Mouse (Mus musculus) embryonic facial prominence, embryonic 10.5 days (tissue): ENCODE data around the gene Lyrm1. TPM values are rescaled to one million over a fixed set of nuclear protein-coding genes. Genes with fewer than 3 reads are reported as not detected.

Experiments used
- DNase-seq: peaks from one replicate; pipeline ENCODE4 v3.0.0-alpha.2; 2017; ENCODE audit warnings: low spot score
- H3K27ac ChIP-seq: fragments of 300-500 bp; sonication (generic); replicated peaks from 2 replicates; pipeline ENCODE4 v1.5.1; 2016; ENCODE audit warnings: mild to moderate bottlenecking
- H3K27me3 ChIP-seq: fragments of 300-500 bp; sonication (generic); replicated peaks from 2 replicates; pipeline ENCODE4 v1.6.1; 2016; ENCODE audit warnings: low read depth, mild to moderate bottlenecking; ENCODE audit not compliant: poor library complexity, severe bottlenecking
- H3K36me3 ChIP-seq: fragments of 300-500 bp; sonication (generic); replicated peaks from 2 replicates; pipeline ENCODE4 v1.6.1; 2016; ENCODE audit warnings: mild to moderate bottlenecking, moderate library complexity
- H3K4me1 ChIP-seq: fragments of 300-500 bp; sonication (generic); 2 replicates; pipeline ENCODE4 v1.6.1; 2016
- H3K4me3 ChIP-seq: fragments of 300-500 bp; sonication (generic); 2 replicates; pipeline ENCODE4 v1.5.1; 2016; ENCODE audit warnings: mild to moderate bottlenecking, moderate library complexity
- H3K9me3 ChIP-seq: fragments of 300-500 bp; sonication (generic); 2 replicates; pipeline ENCODE4 v1.6.1; 2016; ENCODE audit warnings: mild to moderate bottlenecking
- WGBS: fragments of 180-500 bp; shearing (Covaris S2); methylation state at CpG from one replicate; pipeline ENCODE4 v1.1.7; 2016; 5-methylcytosine and 5-hydroxymethylcytosine counted together
- polyA plus RNA-seq: library from polyadenylated mRNA; unstranded; fragments of >200 nt; fragmentation: Nextera tagmentation; extraction: Ambion mirVana; gene quantifications from 2 replicates; pipeline ENCODE4 v1.2.1, GENCODE M21; 2016

Gene Lyrm1
- polyA plus RNA-seq, 1 experiment from 2014 or later = 8.0 TPM

- WGBS = 92% methylated on average over 8 of the region's 8 CpGs
These were observed 2.0 kb downstream of the Lyrm1 start for GRCm38 (mm10) chr7:119897521-119898109.

GRCm38 (mm10) chr7:119898247-119898856, 2.7 kb downstream of the Lyrm1 start:
- Histone ChIP-seq H3K4me3 (no peak overlapping the region), H3K4me1 (peaks cover 24% of the 10 kb centered on the region), H3K9me3 (no peaks in the 10 kb centered on the region), H3K36me3 (no peaks in the 10 kb centered on the region), H3K27ac (no peak overlapping the region), H3K27me3 (no peaks in the 10 kb centered on the region)
- DNase-seq = no peak
- 70% methylated on average over 1 of the region's 1 CpGs for WGBS

More at GRCm38 (mm10) chr7:119897521-119898109, 2.0 kb downstream of the Lyrm1 start:
- Histone ChIP-seq H3K27me3 (no peaks in the 10 kb centered on the region), H3K36me3 (no peaks in the 10 kb centered on the region), H3K27ac (no peak overlapping the region), H3K4me3 (no peak overlapping the region), H3K4me1 (peaks cover 25% of the 10 kb centered on the region), H3K9me3 (no peaks in the 10 kb centered on the region)
- no peak for DNase-seq

GRCm38 (mm10) chr7:119899386-119900057, 3.9 kb downstream of the Lyrm1 start:
- no peak overlapping the region for H3K27ac ChIP-seq
- no peaks in the 10 kb centered on the region for H3K36me3 ChIP-seq
- 78% methylated on average over 3 of the region's 3 CpGs for WGBS
- peaks cover 13% of the 10 kb centered on the region for H3K4me1 ChIP-seq
- DNase-seq = no peak
- no peak overlapping the region for H3K4me3 ChIP-seq
- H3K27me3 ChIP-seq = no peaks in the 10 kb centered on the region
- H3K9me3 ChIP-seq = no peaks in the 10 kb centered on the region

GRCm38 (mm10) chr7:119906523-119907215, 11.0 kb downstream of the Lyrm1 start:
- Histone ChIP-seq H3K36me3 (no peaks in the 10 kb centered on the region), H3K9me3 (no peaks in the 10 kb centered on the region), H3K27me3 (no peaks in the 10 kb centered on the region), H3K4me3 (no peak overlapping the region), H3K27ac (no peak overlapping the region), H3K4me1 (no peaks in the 10 kb centered on the region)
- WGBS = 91% methylated on average over 3 of the region's 3 CpGs
- no peak for DNase-seq

GRCm38 (mm10) chr7:119911727-119912126, 16.1 kb downstream of the Lyrm1 start:
- no peak overlapping the region for H3K27ac ChIP-seq
- no peaks in the 10 kb centered on the region for H3K9me3 ChIP-seq
- 78% methylated on average over 3 of the region's 3 CpGs for WGBS

GRCm38 (mm10) chr7:119920457-119920856, 24.8 kb downstream of the Lyrm1 start:
- 61% methylated on average over 2 of the region's 2 CpGs for WGBS
- H3K4me3 ChIP-seq = no peak overlapping the region
- H3K4me1 ChIP-seq = no peaks in the 10 kb centered on the region
- H3K27me3 ChIP-seq = no peaks in the 10 kb centered on the region
- no peaks in the 10 kb centered on the region for H3K36me3 ChIP-seq
- H3K9me3 ChIP-seq = no peaks in the 10 kb centered on the region
- DNase-seq = no peak
- H3K27ac ChIP-seq = no peak overlapping the region

More at GRCm38 (mm10) chr7:119911727-119912126, 16.1 kb downstream of the Lyrm1 start:
- H3K36me3 ChIP-seq = no peaks in the 10 kb centered on the region
- H3K27me3 ChIP-seq = no peaks in the 10 kb centered on the region
- no peaks in the 10 kb centered on the region for H3K4me1 ChIP-seq
- DNase-seq = no peak
- H3K4me3 ChIP-seq = no peak overlapping the region

- Histone ChIP-seq H3K9me3 (no peaks in the 10 kb centered on the region), H3K4me1 (no peaks in the 10 kb centered on the region), H3K36me3 (no peaks in the 10 kb centered on the region), H3K4me3 (no peak overlapping the region), H3K27ac (no peak overlapping the region), H3K27me3 (no peaks in the 10 kb centered on the region)
- 85% methylated on average over 4 of the region's 4 CpGs for WGBS
- DNase-seq = no peak
These were observed 25.4 kb downstream of the Lyrm1 start for GRCm38 (mm10) chr7:119921054-119921453.

- Histone ChIP-seq H3K4me1 (no peaks in the 10 kb centered on the region), H3K9me3 (no peaks in the 10 kb centered on the region), H3K36me3 (no peaks in the 10 kb centered on the region), H3K4me3 (no peak overlapping the region), H3K27me3 (no peaks in the 10 kb centered on the region), H3K27ac (no peak overlapping the region)
- 72% methylated on average over 2 of the region's 2 CpGs for WGBS
- DNase-seq = no peak
These were observed 33.3 kb downstream of the Lyrm1 start for GRCm38 (mm10) chr7:119928783-119929440.

GRCm38 (mm10) chr7:119936321-119936720, 40.7 kb downstream of the Lyrm1 start:
- no peak for DNase-seq
- Histone ChIP-seq H3K4me3 (no peak overlapping the region), H3K4me1 (no peaks in the 10 kb centered on the region), H3K9me3 (no peaks in the 10 kb centered on the region), H3K27me3 (no peaks in the 10 kb centered on the region), H3K36me3 (no peaks in the 10 kb centered on the region), H3K27ac (no peak overlapping the region)

GRCm38 (mm10) chr7:119937036-119937435, 41.4 kb downstream of the Lyrm1 start:
- DNase-seq = no peak
- 87% methylated on average over 5 of the region's 5 CpGs for WGBS
- no peaks in the 10 kb centered on the region for H3K9me3 ChIP-seq

GRCm38 (mm10) chr7:119941569-119941968, 45.9 kb downstream of the Lyrm1 start:
- no peak overlapping the region for H3K27ac ChIP-seq
- H3K36me3 ChIP-seq = no peaks in the 10 kb centered on the region
- no peak for DNase-seq
- H3K27me3 ChIP-seq = no peaks in the 10 kb centered on the region
- 58% methylated on average over 2 of the region's 2 CpGs for WGBS
- H3K4me3 ChIP-seq = no peak overlapping the region
- H3K9me3 ChIP-seq = no peaks in the 10 kb centered on the region
- no peaks in the 10 kb centered on the region for H3K4me1 ChIP-seq

More at GRCm38 (mm10) chr7:119937036-119937435, 41.4 kb downstream of the Lyrm1 start:
- no peak overlapping the region for H3K4me3 ChIP-seq
- H3K4me1 ChIP-seq = no peaks in the 10 kb centered on the region
- H3K27me3 ChIP-seq = no peaks in the 10 kb centered on the region
- H3K27ac ChIP-seq = no peak overlapping the region
- no peaks in the 10 kb centered on the region for H3K36me3 ChIP-seq

GRCm38 (mm10) chr7:119954047-119954446, 58.4 kb downstream of the Lyrm1 start:
- WGBS = 91% methylated on average over 1 of the region's 1 CpGs
- no peaks in the 10 kb centered on the region for H3K36me3 ChIP-seq
- H3K9me3 ChIP-seq = no peaks in the 10 kb centered on the region
- no peaks in the 10 kb centered on the region for H3K4me1 ChIP-seq
- DNase-seq = no peak
- no peaks in the 10 kb centered on the region for H3K27me3 ChIP-seq
- no peak overlapping the region for H3K4me3 ChIP-seq
- no peak overlapping the region for H3K27ac ChIP-seq
